Mouse (Mus musculus) CH12.LX (cell line): Measurements from ENCODE around the gene Cyp2c23. TPM values are rescaled to one million over a fixed set of nuclear protein-coding genes. Genes with fewer than 3 reads are reported as not detected.

Experiments used
- DNase-seq: peaks from one replicate; pipeline ENCODE4 v3.0.0-alpha.2; 2013; ENCODE audit errors: extremely low read depth
- H3K27ac ChIP-seq: 2 replicates; pipeline ENCODE4 v1.5.1; 2012; ENCODE audit warnings: low read depth, mild to moderate bottlenecking, control low read depth, moderate library complexity; ENCODE audit not compliant: insufficient read depth
- H3K27me3 ChIP-seq: replicated peaks from 2 replicates; pipeline ENCODE3; 2012; ENCODE audit warnings: inconsistent platforms
- H3K36me3 ChIP-seq, 2 experiments: replicated peaks in 1 of 2; 2 replicates each; pipeline versions ENCODE3 to v1.6.1; 2012; ENCODE audit warnings: inconsistent platforms in 1 of 2, low read length in 1 of 2, mild to moderate bottlenecking in 1 of 2, mixed read lengths in 1 of 2, moderate library complexity in 1 of 2; ENCODE audit not compliant: control insufficient read depth in 1 of 2, insufficient read depth in 1 of 2
- H3K4me1 ChIP-seq, 2 experiments: 2 replicates each; pipeline ENCODE4 v1.6.1; 2012; ENCODE audit warnings: inconsistent platforms in 1 of 2, moderate library complexity in 1 of 2; ENCODE audit not compliant: insufficient read depth in 2 of 2, control insufficient read depth in 1 of 2
- H3K4me2 ChIP-seq: 2 replicates; pipeline ENCODE4 v1.6.1; 2012; ENCODE audit warnings: low read depth, mild to moderate bottlenecking, control low read depth; ENCODE audit not compliant: poor library complexity, insufficient read depth, severe bottlenecking
- H3K4me3 ChIP-seq, 3 experiments: fragments of 150-350 bp in 1 of 3; sonication (generic) in 1 of 3; replicated peaks in 1 of 3; 2 replicates each; pipeline versions ENCODE3 to v1.5.1; 2011 to 2012; ENCODE audit warnings: low read depth in 2 of 3, low read length in 2 of 3, mild to moderate bottlenecking in 2 of 3, moderate library complexity in 2 of 3, control low read depth in 1 of 3, improper control_type of control experiment in 1 of 3, inconsistent platforms in 1 of 3, mixed read lengths in 1 of 3; ENCODE audit not compliant: poor library complexity in 1 of 3
- H3K79me2 ChIP-seq: replicated peaks from 2 replicates; pipeline ENCODE4 v1.6.1; 2012; ENCODE audit warnings: mild to moderate bottlenecking, moderate library complexity; ENCODE audit not compliant: control insufficient read depth, poor library complexity, insufficient read depth, severe bottlenecking; ENCODE audit errors: extremely low read depth
- H3K9ac ChIP-seq: 2 replicates; pipeline ENCODE4 v1.6.1; 2012; ENCODE audit warnings: low read depth, mild to moderate bottlenecking, control low read depth, moderate library complexity; ENCODE audit not compliant: insufficient read depth
- H3K9me3 ChIP-seq: replicated peaks from 2 replicates; pipeline ENCODE3; 2012; ENCODE audit warnings: low read length, inconsistent platforms, mixed read lengths
- BHLHE40 ChIP-seq: IDR thresholded peaks from 2 replicates; pipeline ENCODE4 v1.6.1; 2011; ENCODE audit warnings: mild to moderate bottlenecking, low read depth, low read length, improper control_type of control experiment
- CHD1 ChIP-seq: IDR thresholded peaks from 2 replicates; pipeline ENCODE4 v1.6.1; 2012; ENCODE audit warnings: low read depth, low read length, improper control_type of control experiment, inconsistent platforms
- CTCF ChIP-seq, 2 experiments: IDR thresholded peaks in 1 of 2; conservative IDR thresholded peaks in 1 of 2; 2 replicates each; pipeline ENCODE4 v1.5.1; 2011 to 2012; ENCODE audit warnings: low read depth in 2 of 2, low read length in 2 of 2, improper control_type of control experiment in 1 of 2, inconsistent platforms in 1 of 2, mild to moderate bottlenecking in 1 of 2, moderate library complexity in 1 of 2
- ELF1 ChIP-seq: IDR thresholded peaks from 2 replicates; pipeline ENCODE4 v1.6.1; 2014; ENCODE audit warnings: low read depth, mild to moderate bottlenecking, inconsistent platforms, low read length, improper control_type of control experiment
- EP300 ChIP-seq: IDR thresholded peaks from 2 replicates; pipeline ENCODE4 v1.6.1; 2011; ENCODE audit warnings: low read length, improper control_type of control experiment
- ETS1 ChIP-seq: conservative IDR thresholded peaks from 2 replicates; pipeline ENCODE4 v1.6.1; 2012; ENCODE audit warnings: low read depth, mild to moderate bottlenecking, inconsistent platforms, low read length, improper control_type of control experiment, moderate library complexity
- GABPA ChIP-seq: IDR thresholded peaks from 2 replicates; pipeline ENCODE4 v1.6.1; 2012; ENCODE audit warnings: low read depth, low read length, improper control_type of control experiment, inconsistent platforms; ENCODE audit not compliant: insufficient replicate concordance
- HCFC1 ChIP-seq: IDR thresholded peaks from 2 replicates; pipeline ENCODE4 v1.6.1; 2012; ENCODE audit warnings: low read depth, mild to moderate bottlenecking, inconsistent platforms, low read length, improper control_type of control experiment
- IRF4 ChIP-seq: IDR thresholded peaks from 2 replicates; pipeline ENCODE4 v1.6.1; 2014; ENCODE audit warnings: low read depth, mild to moderate bottlenecking, inconsistent platforms, low read length, improper control_type of control experiment
- MAFK ChIP-seq: IDR thresholded peaks from 2 replicates; pipeline ENCODE4 v1.6.1; 2011; ENCODE audit warnings: low read length, improper control_type of control experiment; ENCODE audit not compliant: insufficient replicate concordance
- MAX ChIP-seq: IDR thresholded peaks from 2 replicates; pipeline ENCODE4 v1.6.1; 2011; ENCODE audit warnings: low read length, improper control_type of control experiment
- MYC ChIP-seq: IDR thresholded peaks from 2 replicates; pipeline ENCODE4 v1.6.1; 2011; ENCODE audit warnings: low read depth, mild to moderate bottlenecking, improper control_type of control experiment, low read length
- NRF1 ChIP-seq: IDR thresholded peaks from 2 replicates; pipeline ENCODE4 v1.6.1; 2014; ENCODE audit warnings: low read depth, mild to moderate bottlenecking, inconsistent platforms, low read length, improper control_type of control experiment, moderate library complexity
- RCOR1 ChIP-seq: conservative IDR thresholded peaks from 2 replicates; pipeline ENCODE4 v1.6.1; 2012; ENCODE audit warnings: low read depth, mild to moderate bottlenecking, inconsistent platforms, low read length, improper control_type of control experiment
- SMC3 ChIP-seq: IDR thresholded peaks from 2 replicates; pipeline ENCODE4 v1.6.1; 2011; ENCODE audit warnings: low read depth, low read length, improper control_type of control experiment
- TCF12 ChIP-seq: IDR thresholded peaks from 2 replicates; pipeline ENCODE4 v1.6.1; 2014; ENCODE audit warnings: low read depth, mild to moderate bottlenecking, inconsistent platforms, low read length, improper control_type of control experiment
- USF2 ChIP-seq: conservative IDR thresholded peaks from 2 replicates; pipeline ENCODE4 v1.6.1; 2011; ENCODE audit warnings: low read depth, low read length, improper control_type of control experiment
- ZC3H11A ChIP-seq: IDR thresholded peaks from 2 replicates; pipeline ENCODE4 v1.6.1; 2012; ENCODE audit warnings: low read depth, mild to moderate bottlenecking, inconsistent platforms, low read length, improper control_type of control experiment
- ZMIZ1 ChIP-seq: IDR thresholded peaks from 2 replicates; pipeline ENCODE4 v1.6.1; 2012; ENCODE audit warnings: low read depth, mild to moderate bottlenecking, inconsistent platforms, low read length, improper control_type of control experiment
- dilution Hi-C: fragments of 300-500 bp; cut with MboI; formaldehyde crosslinking; loops from 2 replicates; pipeline ENCODE4 v1.14.3; 2020; ENCODE audit warnings: low sequenced_read_pairs; ENCODE audit not compliant: extremely low pct_unique_long_range_greater_than_20kb, extremely low pct_ligation_motif_present
- in situ Hi-C: fragments of 300-500 bp; cut with MboI; formaldehyde crosslinking; loops from 3 replicates; pipeline ENCODE4 v1.14.3; 2019; ENCODE audit warnings: low sequenced_read_pairs, low pct_ligation_motif_present, low pct_unique_long_range_greater_than_20kb, mixed read lengths
- polyA plus RNA-seq: library from polyadenylated mRNA; unstranded; fragments of >175 nt; gene quantifications from 2 replicates; pipeline ENCODE4 v1.2.1, GENCODE M21; 2012; ENCODE audit warnings: low read depth; ENCODE audit not compliant: insufficient read length
- total RNA-seq, 2 experiments: library from RNA; depleted of rRNA; stranded (reverse); fragments of 300-350 nt in 1 of 2; fragments of >200 nt in 1 of 2; gene quantifications; 2 replicates each; pipeline ENCODE4 v1.2.3; 2012 to 2014

The Cyp2c23 gene
- total and polyA plus RNA-seq, 3 experiments = 0.11 to 0.13 TPM; not detected in 1

- no peak for DNase-seq
- Histone ChIP-seq H3K79me2 (no peaks in the 10 kb centered on the region), H3K27me3 (no peaks in the 10 kb centered on the region)
- TF ChIP-seq GABPA (no peak), ZMIZ1 (no peak), SMC3 (no peak), IRF4 (no peak), HCFC1 (no peak), NRF1 (no peak), CHD1 (no peak), MYC (no peak), USF2 (no peak), ETS1 (no peak), CTCF (conservative IDR thresholded peaks at IDR 0.05 in 1 of 2, IDR thresholded peaks at IDR 0.05 in 1 of 2; ENCODE audit: low read depth in 2 of 2, low read length in 2 of 2) (no peak), RCOR1 (no peak), ZC3H11A (no peak), ELF1 (no peak), EP300 (no peak)
- TF ChIP-seq, all 38 proteins: peak for 0
- H3K36me3 ChIP-seq = no peaks in the 10 kb centered on the region
- H3K4me2 ChIP-seq = no peak overlapping the region
- no peak overlapping the region for H3K9ac ChIP-seq
- H3K4me1 ChIP-seq = peaks cover 5 to 16% of the 10 kb centered on the region in 2 experiments; a peak in 3 of 4 replicates
- no peak overlapping the region for H3K4me3 ChIP-seq
- no peak overlapping the region for H3K27ac ChIP-seq
- dilution Hi-C loops (no loop called here), in situ Hi-C loops (no loop called here)
- no peaks in the 10 kb centered on the region for H3K9me3 ChIP-seq
These were observed 30.0 kb downstream of the Cyp2c23 start for GRCm38 (mm10) chr19:43998802-43999527.

GRCm38 (mm10) chr19:43998101-43998500 is 30.9 kb downstream of the Cyp2c23 start:
- dilution Hi-C loops = no loop called here
- Histone ChIP-seq H3K9ac (no peak overlapping the region), H3K4me1 (peaks cover 5 to 16% of the 10 kb centered on the region in 2 experiments; a peak in 3 of 4 replicates), H3K4me2 (no peak overlapping the region), H3K36me3 (no peaks in the 10 kb centered on the region), H3K4me3 (no peak overlapping the region), H3K9me3 (no peaks in the 10 kb centered on the region), H3K27ac (no peak overlapping the region), H3K27me3 (no peaks in the 10 kb centered on the region), H3K79me2 (no peaks in the 10 kb centered on the region)
- TF ChIP-seq TCF12 = no peak
- TF ChIP-seq MAFK = no peak
- no peak for TF ChIP-seq MAX
- no peak for TF ChIP-seq IRF4
- no peak for TF ChIP-seq BHLHE40
- no peak for TF ChIP-seq SMC3
- TF ChIP-seq ZC3H11A = no peak
- in situ Hi-C loops = no loop called here
- no peak for DNase-seq
